Mouse (Mus musculus) midbrain, embryonic 10.5 days (tissue): ENCODE results near the gene Arhgef10l. TPM values are rescaled to one million over a fixed set of nuclear protein-coding genes. Genes with fewer than 3 reads are reported as not detected.

ENCODE experiments used
- DNase-seq: peaks from one replicate; pipeline ENCODE4 v3.0.0-alpha.2; 2017; ENCODE audit warnings: low spot score
- H3K27ac ChIP-seq: fragments of 300-500 bp; sonication (generic); replicated peaks from 2 replicates; pipeline ENCODE4 v1.5.1; 2016; ENCODE audit warnings: mild to moderate bottlenecking
- H3K27me3 ChIP-seq: fragments of 300-500 bp; sonication (generic); 2 replicates; pipeline ENCODE4 v1.6.1; 2016; ENCODE audit warnings: low read depth, mild to moderate bottlenecking; ENCODE audit not compliant: poor library complexity, severe bottlenecking
- H3K36me3 ChIP-seq: fragments of 300-500 bp; sonication (generic); 2 replicates; pipeline ENCODE4 v1.6.1; 2016; ENCODE audit warnings: mild to moderate bottlenecking, moderate library complexity
- H3K4me1 ChIP-seq: fragments of 300-500 bp; sonication (generic); 2 replicates; pipeline ENCODE4 v1.6.1; 2016
- H3K4me3 ChIP-seq: fragments of 300-500 bp; sonication (generic); 2 replicates; pipeline ENCODE4 v1.5.1; 2016; ENCODE audit warnings: mild to moderate bottlenecking, moderate library complexity
- H3K9me3 ChIP-seq: fragments of 300-500 bp; sonication (generic); replicated peaks from 2 replicates; pipeline ENCODE4 v1.6.1; 2016; ENCODE audit warnings: mild to moderate bottlenecking
- WGBS: fragments of 180-500 bp; shearing (Covaris S2); methylation state at CpG from one replicate; pipeline ENCODE4 v1.1.7; 2016; 5-methylcytosine and 5-hydroxymethylcytosine counted together
- polyA plus RNA-seq: library from polyadenylated mRNA; unstranded; fragments of >200 nt; fragmentation: Nextera tagmentation; extraction: Ambion mirVana; gene quantifications from 2 replicates; pipeline ENCODE4 v1.2.1, GENCODE M21; 2016

Gene Arhgef10l
- polyA plus RNA-seq, 1 experiment from 2014 or later: 25.1 TPM

DNA sequence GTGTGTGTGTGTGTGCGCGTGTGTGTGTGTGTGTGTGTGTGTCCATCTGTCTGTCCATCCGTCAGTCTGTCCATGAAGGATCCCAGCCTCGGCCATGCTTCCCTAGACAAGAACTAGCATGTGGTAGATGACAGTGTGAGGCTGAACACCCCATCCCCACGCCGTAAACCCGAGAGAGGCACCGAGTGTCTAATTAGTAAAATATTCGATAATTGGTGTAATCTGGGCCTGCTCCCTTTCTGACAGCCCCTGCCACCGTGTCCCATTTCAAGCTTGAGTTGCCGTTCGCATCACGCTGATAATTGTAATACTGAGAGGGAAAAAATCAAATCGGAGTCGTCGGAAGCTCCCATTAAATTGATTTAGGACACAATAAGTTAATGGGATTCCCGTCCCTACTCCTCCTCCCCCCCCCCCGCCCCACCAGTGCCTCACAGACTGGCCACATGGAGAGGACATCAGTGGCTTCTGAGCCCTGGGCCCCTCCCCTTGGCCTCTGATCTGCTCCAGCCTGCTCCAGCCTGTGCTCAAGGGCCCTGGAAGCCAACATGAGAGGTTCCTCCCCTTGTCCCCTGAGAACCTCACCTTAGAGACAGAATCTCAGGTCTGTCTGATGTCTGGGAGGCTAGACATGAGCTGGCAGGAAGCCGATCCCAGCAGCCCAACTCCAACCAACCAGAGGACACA lies 160.7 kb downstream of the Arhgef10l start:
- H3K27me3 ChIP-seq: no peaks in the 10 kb centered on the region
- H3K9me3 ChIP-seq: no peaks in the 10 kb centered on the region
- no peak overlapping the region for H3K27ac ChIP-seq
- whole genome bisulfite sequencing: 81% methylated on average over 19 of the region's 19 CpGs
- peaks cover 34% of the 10 kb centered on the region for H3K4me1 ChIP-seq
- no peaks in the 10 kb centered on the region for H3K36me3 ChIP-seq
- no peak for DNase-seq
- H3K4me3 ChIP-seq: no peak overlapping the region

DNA sequence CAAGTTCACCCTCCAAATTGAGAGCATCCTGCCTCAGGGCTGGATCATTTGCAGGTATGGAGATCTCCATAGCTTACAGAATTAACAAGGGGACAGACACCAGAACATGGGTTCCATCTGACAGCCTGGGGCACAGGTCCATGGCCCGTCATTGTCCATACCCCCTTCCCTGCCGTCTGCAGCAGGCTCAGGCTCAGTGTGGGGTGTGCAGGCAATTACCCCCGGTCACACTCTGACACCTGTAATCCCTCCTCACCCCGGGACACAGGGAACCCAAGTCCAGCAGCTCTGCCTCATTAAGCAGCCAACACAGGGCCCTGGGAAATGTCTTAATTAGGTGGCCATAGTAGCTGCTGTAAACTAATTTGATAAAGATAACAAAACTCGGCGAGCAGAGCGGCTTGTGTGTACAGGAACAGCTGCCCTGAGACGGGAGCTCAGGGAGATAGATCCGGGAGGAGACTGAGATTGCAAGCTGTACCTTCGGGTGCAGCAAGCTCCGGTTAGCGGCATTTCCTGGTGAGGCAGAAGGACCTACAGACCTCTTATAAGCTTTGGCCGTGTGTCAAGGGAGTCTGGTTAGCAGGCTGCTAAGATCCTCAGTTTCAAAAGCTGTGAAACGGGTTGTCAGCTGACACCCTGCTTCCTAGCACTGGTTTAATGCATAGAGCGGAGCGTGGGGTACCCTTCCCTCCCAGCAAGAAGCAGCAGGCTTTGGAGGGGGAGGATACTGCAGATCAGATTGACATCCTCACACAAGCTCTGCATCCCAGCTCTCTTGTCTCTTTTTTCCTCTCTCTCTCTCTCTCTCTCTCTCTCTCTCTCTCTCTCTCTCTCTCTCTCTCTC lies 161.5 kb downstream of the Arhgef10l start:
- Histone ChIP-seq H3K27me3 (no peaks in the 10 kb centered on the region), H3K9me3 (no peaks in the 10 kb centered on the region), H3K4me3 (no peak overlapping the region), H3K36me3 (no peaks in the 10 kb centered on the region), H3K4me1 (peaks cover 34% of the 10 kb centered on the region), H3K27ac (no peak overlapping the region)
- WGBS: 47% methylated on average over 16 of the region's 16 CpGs
- DNase-seq: no peak

- Histone ChIP-seq H3K4me1 (peaks cover 45% of the 10 kb centered on the region), H3K36me3 (no peaks in the 10 kb centered on the region), H3K4me3 (no peak overlapping the region), H3K27me3 (no peaks in the 10 kb centered on the region), H3K9me3 (no peaks in the 10 kb centered on the region), H3K27ac (0 out of 2 replicates have a peak overlapping the region, but pooled peaks have one; percentile 42)
- 70% methylated on average over 7 of the region's 7 CpGs for WGBS
- no peak for DNase-seq
Observed at GRCm38 (mm10) chr4:140500766-140501165, 165.0 kb downstream of the Arhgef10l start.

DNA sequence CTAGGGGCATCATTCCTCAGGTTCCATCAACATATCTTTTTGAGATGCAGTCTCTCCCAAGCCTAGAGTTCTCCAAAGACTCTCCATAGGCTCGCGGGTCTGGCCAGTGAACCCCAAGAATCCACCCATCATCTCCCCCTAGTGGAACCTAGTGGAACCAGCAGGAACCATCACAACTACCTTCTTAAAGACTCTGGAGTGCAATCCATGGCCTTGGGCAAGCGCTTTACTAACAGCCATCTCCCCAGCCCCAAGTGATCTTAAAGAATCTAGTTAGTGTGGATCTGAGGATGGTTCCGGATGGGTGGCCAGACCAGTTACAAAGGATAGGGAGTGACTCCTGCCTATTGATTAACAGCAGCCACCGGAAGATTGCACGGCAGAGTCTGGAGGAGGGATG lies 166.2 kb downstream of the Arhgef10l start:
- no peak overlapping the region for H3K27ac ChIP-seq
- H3K4me1 ChIP-seq: peaks cover 36% of the 10 kb centered on the region
- H3K27me3 ChIP-seq: no peaks in the 10 kb centered on the region
- no peaks in the 10 kb centered on the region for H3K36me3 ChIP-seq
- H3K4me3 ChIP-seq: no peak overlapping the region
- 83% methylated on average over 6 of the region's 6 CpGs for WGBS
- DNase-seq: no peak
- no peaks in the 10 kb centered on the region for H3K9me3 ChIP-seq

DNA sequence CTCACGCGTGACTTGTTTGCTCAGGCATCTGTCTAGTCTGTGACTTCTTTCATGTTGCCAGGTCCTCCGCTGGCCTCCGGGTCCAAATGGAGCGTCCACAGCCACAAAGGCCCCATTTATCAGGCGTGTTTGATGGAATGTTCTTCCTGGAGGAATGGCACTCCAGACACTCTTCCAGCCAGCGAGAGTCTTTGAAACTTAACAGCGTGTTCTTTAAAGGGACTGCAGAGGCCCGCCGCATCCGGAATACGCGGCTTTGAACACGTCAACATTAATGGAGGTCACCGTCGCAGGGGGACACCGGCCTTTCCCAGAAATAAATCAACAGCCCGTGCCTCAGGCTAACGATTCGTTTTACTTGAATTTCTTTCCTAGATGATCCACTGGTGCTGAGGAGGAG lies 168.6 kb downstream of the Arhgef10l start:
- 91% methylated on average over 20 of the region's 20 CpGs for WGBS
- Histone ChIP-seq H3K4me1 (peaks cover 29% of the 10 kb centered on the region), H3K4me3 (no peak overlapping the region), H3K36me3 (no peaks in the 10 kb centered on the region), H3K27ac (no peak overlapping the region), H3K27me3 (no peaks in the 10 kb centered on the region), H3K9me3 (no peaks in the 10 kb centered on the region)
- DNase-seq: no peak

GRCm38 (mm10) chr4:140491555-140491954 lies 174.3 kb downstream of the Arhgef10l start:
- Histone ChIP-seq H3K27me3 (no peaks in the 10 kb centered on the region), H3K4me1 (peaks cover 4% of the 10 kb centered on the region; the same call in 1 of the 2 replicates), H3K4me3 (no peak overlapping the region), H3K27ac (no peak overlapping the region), H3K9me3 (no peaks in the 10 kb centered on the region), H3K36me3 (no peaks in the 10 kb centered on the region)
- 57% methylated on average over 5 of the region's 5 CpGs for WGBS
- DNase-seq: no peak

DNA sequence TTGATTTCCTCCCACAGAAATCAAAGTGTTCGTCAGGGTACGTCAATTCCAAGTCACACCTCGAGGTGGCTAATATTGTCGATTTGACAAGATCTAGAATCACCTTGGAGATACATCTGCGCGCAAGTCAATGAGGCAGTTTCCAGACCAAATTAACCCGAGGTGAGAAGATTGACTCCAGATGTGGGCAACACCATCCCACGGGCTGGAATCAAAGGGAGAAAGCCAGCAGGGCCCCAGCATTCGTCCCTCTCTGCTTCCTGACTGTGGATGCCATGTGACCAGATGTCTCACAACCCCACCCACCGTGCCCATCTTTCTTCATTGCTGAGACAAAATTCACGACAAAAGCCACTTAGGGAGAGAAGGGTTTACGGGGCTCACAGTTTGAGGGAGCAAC lies 180.4 kb downstream of the Arhgef10l start:
- no peaks in the 10 kb centered on the region for H3K36me3 ChIP-seq
- DNase-seq: no peak
- no peak overlapping the region for H3K27ac ChIP-seq
- H3K27me3 ChIP-seq: no peaks in the 10 kb centered on the region
- peaks cover 9% of the 10 kb centered on the region for H3K4me1 ChIP-seq
- no peaks in the 10 kb centered on the region for H3K9me3 ChIP-seq
- 70% methylated on average over 12 of the region's 12 CpGs for WGBS
- H3K4me3 ChIP-seq: no peak overlapping the region

DNA sequence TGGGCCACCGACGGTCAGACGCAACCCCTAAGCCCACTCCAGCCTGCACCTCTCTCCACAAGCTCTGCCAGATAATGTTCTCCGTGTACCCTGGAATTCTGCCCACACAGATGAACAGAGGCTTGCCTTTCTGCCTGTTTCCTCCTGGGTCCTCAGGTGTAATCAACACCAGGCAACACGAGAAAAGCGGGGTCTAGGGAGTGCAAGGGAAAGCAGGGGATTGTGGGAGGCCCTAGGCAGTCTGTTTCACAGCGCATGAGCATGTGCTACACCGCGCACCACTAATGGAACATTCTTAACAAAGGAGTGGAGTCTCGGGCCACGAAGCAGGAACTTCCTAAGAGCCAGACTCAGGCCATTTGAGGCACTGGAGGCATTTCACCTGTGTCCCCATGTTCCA lies 182.7 kb downstream of the Arhgef10l start:
- no peak overlapping the region for H3K4me3 ChIP-seq
- H3K27ac ChIP-seq: no peak overlapping the region
- 88% methylated on average over 11 of the region's 11 CpGs for WGBS
- H3K4me1 ChIP-seq: peaks cover 21% of the 10 kb centered on the region
- H3K27me3 ChIP-seq: no peaks in the 10 kb centered on the region
- H3K9me3 ChIP-seq: no peaks in the 10 kb centered on the region
- no peak for DNase-seq
- no peaks in the 10 kb centered on the region for H3K36me3 ChIP-seq

- no peaks in the 10 kb centered on the region for H3K27me3 ChIP-seq
- no peak for DNase-seq
- no peaks in the 10 kb centered on the region for H3K36me3 ChIP-seq
- H3K4me3 ChIP-seq: no peak overlapping the region
- H3K27ac ChIP-seq: 0 out of 2 replicates have a peak overlapping the region, but pooled peaks have one; percentile 38
- 72% methylated on average over 15 of the region's 15 CpGs for WGBS
- H3K4me1 ChIP-seq: peaks cover 17% of the 10 kb centered on the region
- H3K9me3 ChIP-seq: no peaks in the 10 kb centered on the region
Observed at GRCm38 (mm10) chr4:140480369-140481067, 185.3 kb downstream of the Arhgef10l start.

DNA sequence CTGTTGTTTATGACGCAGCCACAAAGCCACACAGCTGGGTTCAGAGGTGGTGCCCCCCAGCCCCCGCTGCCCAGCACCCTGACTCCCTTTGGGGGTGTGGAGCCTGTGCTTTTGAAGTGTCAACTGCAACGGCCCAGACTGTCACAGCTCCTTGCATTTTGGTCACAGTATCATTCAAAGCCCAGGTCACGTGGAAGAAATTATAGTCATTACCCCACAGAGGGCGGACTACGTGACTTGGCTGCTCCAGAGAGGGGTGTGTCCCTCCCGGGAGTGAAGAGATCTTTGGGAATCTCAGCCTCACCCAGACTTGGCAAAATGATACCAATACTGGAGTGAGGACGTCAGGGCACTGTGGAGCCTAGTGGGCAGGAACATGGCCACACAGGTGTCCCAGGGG lies 190.6 kb downstream of the Arhgef10l start:
- Histone ChIP-seq H3K4me3 (no peak overlapping the region), H3K9me3 (no peaks in the 10 kb centered on the region), H3K36me3 (no peaks in the 10 kb centered on the region), H3K27ac (no peak overlapping the region), H3K27me3 (no peaks in the 10 kb centered on the region), H3K4me1 (peaks cover 10% of the 10 kb centered on the region)
- DNase-seq: no peak
- 82% methylated on average over 8 of the region's 8 CpGs for WGBS

DNA sequence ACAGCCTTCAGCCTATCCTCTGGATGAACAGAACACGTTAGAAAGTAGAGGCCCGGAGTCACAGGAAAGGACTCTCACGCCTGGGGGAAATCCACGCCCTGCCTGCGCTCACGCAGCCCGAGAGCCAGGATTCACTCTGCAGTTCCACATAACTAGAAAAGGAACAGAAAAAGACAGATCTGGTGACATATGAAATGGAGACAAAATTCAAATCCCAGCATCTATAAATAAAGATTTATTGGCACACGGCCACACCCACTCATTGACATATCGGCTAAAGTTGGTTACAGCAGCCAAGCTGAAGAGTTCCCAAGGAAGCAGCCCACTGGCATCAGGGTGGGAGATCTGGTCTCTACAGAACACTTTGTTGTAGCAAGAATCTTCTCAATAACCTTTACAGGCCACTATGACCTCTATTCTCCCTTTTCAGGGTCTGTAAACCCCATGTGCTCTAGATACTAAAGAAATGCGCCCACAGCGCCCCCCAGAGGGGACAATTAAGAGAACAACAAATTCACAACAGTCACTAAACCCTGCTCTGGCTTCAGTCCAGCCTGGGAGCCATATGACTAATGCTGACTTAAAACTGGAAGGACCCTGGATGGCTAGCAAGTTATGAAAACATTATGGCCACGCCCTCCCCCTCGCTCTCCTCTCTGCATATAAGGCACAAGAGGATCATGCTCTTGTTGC lies 195.9 kb downstream of the Arhgef10l start:
- no peak overlapping the region for H3K4me3 ChIP-seq
- H3K9me3 ChIP-seq: no peaks in the 10 kb centered on the region
- no peaks in the 10 kb centered on the region; the same call in 1 of the 2 replicates for H3K27me3 ChIP-seq
- H3K36me3 ChIP-seq: no peaks in the 10 kb centered on the region
- no peak overlapping the region for H3K27ac ChIP-seq
- 70% methylated on average over 13 of the region's 13 CpGs for WGBS
- peak; percentile 39 for DNase-seq
- 0 out of 2 replicates have a peak, but pooled peaks cover 12% of the 10 kb centered on the region for H3K4me1 ChIP-seq

DNA sequence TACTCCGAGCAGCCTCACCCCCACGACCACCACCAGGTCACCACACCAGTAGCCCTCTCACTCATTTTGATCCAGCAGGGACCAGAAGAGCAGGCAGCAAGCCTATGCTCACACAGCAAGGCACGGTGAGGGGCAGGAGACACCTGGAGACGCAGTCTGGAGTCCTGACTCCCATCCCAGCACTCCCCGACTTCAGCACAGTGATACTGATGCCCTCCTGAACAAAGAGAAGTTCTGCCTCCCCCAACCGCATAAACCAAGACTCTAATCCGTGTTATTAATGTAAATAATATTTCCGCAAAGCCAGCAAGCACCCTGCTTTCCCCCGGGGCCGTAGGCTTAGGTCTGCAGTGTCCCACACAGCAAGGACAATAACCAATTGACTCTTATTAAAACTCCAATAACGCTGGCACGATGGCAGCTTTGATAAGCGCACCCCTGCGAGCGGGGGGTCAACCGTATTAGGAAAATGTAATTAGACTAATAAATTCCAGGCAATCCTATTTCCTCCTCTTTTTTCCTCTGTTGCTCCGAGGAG lies 198.5 kb downstream of the Arhgef10l start:
- H3K4me1 ChIP-seq: 0 out of 2 replicates have a peak, but pooled peaks cover 12% of the 10 kb centered on the region
- no peaks in the 10 kb centered on the region for H3K36me3 ChIP-seq
- 79% methylated on average over 17 of the region's 17 CpGs for WGBS
- H3K4me3 ChIP-seq: no peak overlapping the region
- H3K9me3 ChIP-seq: no peaks in the 10 kb centered on the region
- DNase-seq: no peak
- H3K27ac ChIP-seq: no peak overlapping the region
- no peaks in the 10 kb centered on the region; the same call in 1 of the 2 replicates for H3K27me3 ChIP-seq
